Mouse (Mus musculus): ENCODE data around the gene Ppm1g. TPM values are rescaled to one million over a fixed set of nuclear protein-coding genes. Genes with fewer than 3 reads are reported as not detected.
A peak's percentile ranks its signal among the peaks of the same experiment; 100 is the strongest.

The Ppm1g gene
- total RNA-seq (2022): 10 to 100 TPM; 64.9 to 77.9 (median 75.5) TPM

DNA sequence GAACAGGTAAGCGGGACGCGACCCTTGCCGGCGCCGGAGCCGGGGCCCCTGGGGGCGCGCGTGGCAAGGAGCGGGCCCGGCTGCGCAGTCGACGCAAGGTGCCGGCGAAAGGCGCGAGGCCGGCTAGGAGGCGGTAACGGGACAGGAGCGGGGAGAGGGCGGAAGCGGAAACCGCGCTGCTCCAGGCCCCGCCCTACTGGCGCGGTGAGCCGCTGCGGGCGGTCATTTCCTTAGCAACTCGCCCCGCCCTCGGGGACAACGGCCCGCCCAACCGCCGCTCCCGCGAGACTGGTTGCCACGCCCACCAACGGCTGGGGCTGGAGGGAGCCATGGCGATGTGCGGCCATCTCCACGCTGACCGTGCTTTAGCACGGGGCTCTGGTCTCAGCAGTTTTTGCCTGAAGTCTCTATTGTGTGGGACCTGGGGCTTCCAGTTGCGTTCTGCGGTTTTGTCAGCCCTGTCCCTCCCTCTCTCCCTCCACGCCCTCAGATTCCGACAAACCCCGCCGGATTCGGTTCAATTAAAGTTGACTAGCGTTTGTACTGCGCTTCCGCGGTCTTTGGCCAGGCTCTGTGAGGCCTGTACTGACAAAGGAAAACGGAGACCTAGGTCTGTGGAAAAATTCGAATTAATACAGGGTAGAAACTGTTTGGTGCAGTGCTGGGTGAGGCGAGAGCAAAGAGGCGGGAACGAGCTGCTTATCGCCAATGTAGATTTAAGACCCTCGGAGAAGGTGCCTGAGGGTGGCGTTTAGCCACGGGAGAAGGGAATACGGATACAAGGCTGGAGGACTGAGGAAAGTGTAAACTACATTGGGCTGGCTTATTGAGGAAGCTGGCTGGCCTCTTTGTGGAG is at the start of gene Ppm1g:
Ppm1g (minus strand) TSS at position 240 of the 856 bp plus-strand sequence.
- peak; percentile 88 to 93 for DNase-seq (ENCODE audit: low spot score in 2 of 2)

DNA sequence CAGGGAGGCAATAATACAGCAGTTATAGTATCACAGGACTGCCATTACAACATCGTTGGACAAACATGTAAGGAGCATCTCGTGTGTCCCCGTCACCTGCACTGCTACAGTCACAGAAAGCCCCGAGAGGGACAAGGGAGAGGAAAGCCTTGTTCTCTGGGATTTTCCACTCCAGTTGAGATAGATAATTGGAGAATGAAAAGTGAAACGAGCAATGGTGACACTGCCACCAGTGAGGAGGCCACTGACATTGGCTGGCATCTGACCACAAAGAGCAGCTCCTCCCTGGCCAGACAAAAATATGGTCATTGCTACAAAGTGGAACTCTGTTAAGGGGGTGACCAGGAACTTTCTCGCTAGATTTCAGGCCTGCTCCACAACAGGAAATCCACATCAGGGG is 47.2 kb upstream of the Ppm1g start:
- no peak for DNase-seq (ENCODE audit: low spot score in 2 of 2)

GRCm38 (mm10) chr5:31266101-31266500 is 45.6 kb upstream of the Ppm1g start:
- no peak for DNase-seq (ENCODE audit: low spot score in 2 of 2)

- DNase-seq (ENCODE audit: low spot score in 2 of 2): no peak
Measured at GRCm38 (mm10) chr5:31257616-31258015, 37.1 kb upstream of the Ppm1g start.

DNA sequence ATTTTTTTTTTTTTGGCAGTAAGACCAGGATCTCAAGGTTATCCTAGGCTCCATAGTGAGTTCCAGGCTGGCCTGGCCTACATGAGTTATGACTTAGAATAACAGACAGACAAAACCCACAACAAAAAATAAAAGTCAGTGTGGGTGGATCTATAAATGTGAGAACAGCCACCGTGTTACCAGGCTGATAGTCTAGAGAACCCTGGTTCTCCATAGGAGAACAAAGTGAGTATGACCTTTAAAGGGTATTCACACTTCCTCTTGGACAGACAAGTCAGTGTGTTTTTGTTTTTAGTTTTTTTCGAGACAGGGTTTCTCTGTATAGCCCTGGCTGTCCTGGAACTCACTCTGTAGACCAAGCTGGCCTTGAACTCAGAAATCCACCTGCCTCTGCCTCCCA is 35.5 kb upstream of the Ppm1g start:
- DNase-seq (ENCODE audit: low spot score in 2 of 2): no peak

- no peak for DNase-seq (ENCODE audit: low spot score in 2 of 2)
Measured at GRCm38 (mm10) chr5:31255381-31255780, 34.9 kb upstream of the Ppm1g start.

- DNase-seq (ENCODE audit: low spot score in 2 of 2): no peak
Measured at GRCm38 (mm10) chr5:31254901-31255300, 34.4 kb upstream of the Ppm1g start.

- no peak for DNase-seq (ENCODE audit: low spot score in 2 of 2)
Measured at GRCm38 (mm10) chr5:31254452-31254851, 34.0 kb upstream of the Ppm1g start.

DNA sequence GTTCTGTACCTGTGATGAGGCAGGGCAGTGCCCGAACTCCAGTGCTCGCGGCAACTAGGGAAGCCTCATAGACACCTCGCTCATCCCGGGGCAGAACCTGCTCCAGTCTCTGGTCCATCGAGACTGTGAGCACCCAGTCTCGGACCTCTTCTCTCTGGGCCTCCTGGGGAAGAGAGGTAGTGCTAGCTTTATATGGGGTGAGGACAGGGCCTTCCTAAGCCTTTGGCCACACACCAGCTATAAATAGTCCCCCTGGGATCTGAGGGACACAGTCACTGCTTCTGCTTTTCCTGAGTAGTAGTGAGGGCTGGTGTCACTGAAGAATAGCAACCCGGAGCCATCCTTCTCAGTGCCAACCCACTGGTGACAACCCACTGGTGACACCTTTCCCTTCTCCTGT is 33.3 kb upstream of the Ppm1g start:
- no peak for DNase-seq (ENCODE audit: low spot score in 2 of 2)

DNA sequence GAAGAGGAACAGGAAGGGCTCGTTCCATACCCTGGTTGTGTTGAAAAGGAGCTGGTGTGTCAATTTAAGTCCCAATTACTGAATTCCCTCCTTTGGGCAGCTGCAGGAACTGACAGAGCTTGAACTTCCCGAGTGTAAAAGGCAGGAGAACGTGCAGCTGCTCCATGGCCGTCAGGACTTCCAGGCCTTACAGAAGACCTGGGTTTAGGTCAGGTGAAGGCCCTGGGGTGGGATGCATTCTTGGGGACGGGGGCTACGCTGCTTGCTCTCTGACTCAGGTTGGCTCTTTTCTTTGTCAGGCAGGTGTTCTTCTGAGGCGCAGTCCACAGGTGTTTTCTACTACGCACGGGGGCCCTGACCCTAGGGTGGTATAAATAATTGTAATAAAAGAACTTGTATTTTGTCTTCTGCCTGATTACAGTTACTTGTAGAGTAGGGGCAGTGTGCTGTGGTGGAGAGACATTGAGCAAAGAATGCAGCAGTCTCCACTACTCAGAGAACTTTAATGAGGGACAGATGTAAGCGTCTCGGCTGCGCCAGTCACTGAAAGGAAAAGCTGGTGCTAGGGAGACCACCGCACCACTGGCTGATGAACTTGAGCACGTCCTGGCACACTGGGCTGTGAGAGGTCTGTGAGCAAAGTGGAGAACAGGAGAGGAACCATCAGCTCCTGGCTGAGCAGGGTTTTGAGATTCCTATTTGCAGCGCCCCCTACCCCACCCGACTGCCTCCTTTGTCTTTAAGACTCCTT is 32.5 kb upstream of the Ppm1g start:
- DNase-seq (ENCODE audit: low spot score in 2 of 2): no peak

DNA sequence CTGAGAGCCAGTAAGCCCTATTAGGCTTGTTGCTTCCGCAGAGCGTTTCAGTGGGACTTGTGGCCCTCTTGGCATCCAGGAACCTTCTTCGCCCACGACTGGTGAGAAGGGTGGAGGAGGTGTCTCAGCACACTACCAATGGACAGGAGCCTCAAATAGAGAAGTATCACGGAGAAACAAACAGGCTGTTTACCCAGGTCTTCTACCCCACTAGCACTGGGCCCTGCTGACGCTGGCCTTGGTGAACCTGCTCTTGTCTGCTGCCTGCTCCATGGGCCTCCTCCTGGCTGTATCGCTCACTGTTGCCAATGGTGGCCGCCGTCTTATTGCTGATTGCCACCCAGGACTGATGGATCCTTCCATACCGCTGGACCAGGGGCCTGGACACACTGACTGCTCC is 31.7 kb upstream of the Ppm1g start:
- no peak for DNase-seq (ENCODE audit: low spot score in 2 of 2)

- DNase-seq (ENCODE audit: low spot score in 2 of 2): no peak
Measured at GRCm38 (mm10) chr5:31251541-31252101, 31.1 kb upstream of the Ppm1g start, which contains the start of gene Krtcap3. Krtcap3 (plus strand) TSS chr5:31251691.

GRCm38 (mm10) chr5:31250716-31251115 is 30.2 kb upstream of the Ppm1g start:
- no peak for DNase-seq (ENCODE audit: low spot score in 2 of 2)

GRCm38 (mm10) chr5:31242191-31242590 is 21.7 kb upstream of the Ppm1g start:
- DNase-seq (ENCODE audit: low spot score in 2 of 2): no peak

DNA sequence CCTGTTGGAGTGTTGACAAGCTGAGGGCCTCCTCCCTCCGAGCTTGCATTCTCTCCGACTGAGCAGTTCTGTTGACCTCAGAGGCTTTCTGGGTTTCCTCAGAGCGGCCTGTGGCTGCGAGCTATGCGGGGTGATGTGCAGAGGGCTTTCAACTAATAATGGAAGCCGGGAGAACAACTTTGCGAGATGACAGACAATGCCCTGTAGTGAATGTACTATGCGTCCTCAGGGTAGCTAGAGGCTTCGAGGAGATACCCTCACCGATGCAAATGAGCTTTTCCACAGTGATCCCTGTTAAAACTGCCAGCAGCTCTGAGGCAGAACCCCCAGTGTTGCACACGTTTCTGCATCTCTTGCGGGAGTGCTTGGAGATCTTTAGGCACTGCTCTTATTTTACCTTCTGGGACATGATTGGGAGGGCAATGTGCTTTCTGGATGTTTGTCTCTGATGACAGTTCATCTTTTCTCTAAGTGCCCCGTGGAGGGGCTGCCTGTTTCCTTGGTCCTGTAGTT is 21.1 kb upstream of the Ppm1g start:
- DNase-seq (ENCODE audit: low spot score in 2 of 2): no peak

GRCm38 (mm10) chr5:31240637-31241521 is 20.4 kb upstream of the Ppm1g start, which contains the start of the genes Nrbp1 and Gm9970:
Nrbp1 (plus strand) TSS chr5:31240864.
Gm9970 (minus strand) TSS chr5:31241232.
- peak; percentile 86 to 96 for DNase-seq (ENCODE audit: low spot score in 2 of 2)

GRCm38 (mm10) chr5:31226641-31227040 is 6.2 kb upstream of the Ppm1g start:
- no peak for DNase-seq (ENCODE audit: low spot score in 2 of 2)

DNA sequence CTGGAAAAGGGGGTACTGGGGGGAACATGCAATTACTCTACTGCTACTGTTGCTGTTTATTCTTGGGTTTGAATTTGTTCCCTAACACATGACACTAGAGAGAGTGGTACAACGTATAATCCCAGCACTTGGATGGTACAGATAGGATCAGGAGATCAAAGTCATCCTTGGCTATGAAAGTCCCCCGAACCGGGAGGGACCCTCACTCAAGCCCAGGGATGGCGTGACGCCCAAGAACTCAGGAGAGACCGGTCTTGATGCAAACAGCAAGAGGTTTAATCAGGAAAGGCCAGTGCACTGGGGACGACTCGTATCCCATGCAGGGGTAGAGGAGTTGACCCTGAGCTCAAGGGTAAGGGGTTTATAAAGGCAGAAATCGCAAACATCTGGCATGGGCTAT is 2.2 kb upstream of the Ppm1g start:
- no peak for DNase-seq (ENCODE audit: low spot score in 2 of 2)

GRCm38 (mm10) chr5:31221304-31221945 is 938 bp upstream of the Ppm1g start:
- no peak for DNase-seq (ENCODE audit: low spot score in 2 of 2)

DNA sequence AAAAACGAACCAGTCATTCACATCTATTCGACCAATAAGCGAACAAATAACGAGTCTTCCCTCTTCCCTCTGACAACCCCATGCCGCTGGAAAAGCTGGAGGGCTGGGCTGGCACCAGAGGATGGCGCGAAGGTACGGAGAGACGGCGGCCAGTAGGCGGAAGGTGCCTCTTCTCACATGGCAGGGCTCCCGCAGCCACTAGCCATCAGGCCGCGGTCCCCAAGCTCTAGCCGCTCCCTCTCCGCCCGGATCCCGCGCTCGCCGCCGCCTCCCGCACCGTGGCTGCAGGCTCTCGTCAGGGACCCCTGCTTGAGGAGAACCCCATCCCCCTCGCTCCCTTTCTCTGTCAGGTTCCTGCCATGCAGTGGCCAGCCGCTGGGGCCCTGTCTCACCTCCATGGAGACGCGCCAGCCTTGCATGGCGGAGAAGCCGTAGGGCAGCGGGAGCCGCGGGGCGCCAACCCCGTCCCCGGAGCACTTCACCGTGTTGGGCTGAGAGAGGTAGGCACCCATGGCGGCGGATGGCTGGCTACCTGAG is 508 bp downstream of the Ppm1g start:
- no peak for DNase-seq (ENCODE audit: low spot score in 2 of 2)

Data from left cerebral cortex, adult 8-10 months (tissue).